Mouse (Mus musculus) CH12.LX (cell line): ENCODE measurements around the gene Lrrc9. TPM values are rescaled to one million over a fixed set of nuclear protein-coding genes. Genes with fewer than 3 reads are reported as not detected.

ENCODE experiments used
- DNase-seq: peaks from one replicate; pipeline ENCODE4 v3.0.0-alpha.2; 2013; ENCODE audit errors: extremely low read depth
- H3K27ac ChIP-seq: 2 replicates; pipeline ENCODE4 v1.5.1; 2012; ENCODE audit warnings: low read depth, mild to moderate bottlenecking, control low read depth, moderate library complexity; ENCODE audit not compliant: insufficient read depth
- H3K27me3 ChIP-seq: replicated peaks from 2 replicates; pipeline ENCODE3; 2012; ENCODE audit warnings: inconsistent platforms
- H3K36me3 ChIP-seq, 2 experiments: replicated peaks in 1 of 2; 2 replicates each; pipeline versions ENCODE3 to v1.6.1; 2012; ENCODE audit warnings: inconsistent platforms in 1 of 2, low read length in 1 of 2, mild to moderate bottlenecking in 1 of 2, mixed read lengths in 1 of 2, moderate library complexity in 1 of 2; ENCODE audit not compliant: control insufficient read depth in 1 of 2, insufficient read depth in 1 of 2
- H3K4me1 ChIP-seq, 2 experiments: 2 replicates each; pipeline ENCODE4 v1.6.1; 2012; ENCODE audit warnings: inconsistent platforms in 1 of 2, moderate library complexity in 1 of 2; ENCODE audit not compliant: insufficient read depth in 2 of 2, control insufficient read depth in 1 of 2
- H3K4me2 ChIP-seq: 2 replicates; pipeline ENCODE4 v1.6.1; 2012; ENCODE audit warnings: low read depth, mild to moderate bottlenecking, control low read depth; ENCODE audit not compliant: poor library complexity, insufficient read depth, severe bottlenecking
- H3K4me3 ChIP-seq, 3 experiments: fragments of 150-350 bp in 1 of 3; sonication (generic) in 1 of 3; replicated peaks in 1 of 3; 2 replicates each; pipeline versions ENCODE3 to v1.5.1; 2011 to 2012; ENCODE audit warnings: low read depth in 2 of 3, low read length in 2 of 3, mild to moderate bottlenecking in 2 of 3, moderate library complexity in 2 of 3, control low read depth in 1 of 3, improper control_type of control experiment in 1 of 3, inconsistent platforms in 1 of 3, mixed read lengths in 1 of 3; ENCODE audit not compliant: poor library complexity in 1 of 3
- H3K79me2 ChIP-seq: replicated peaks from 2 replicates; pipeline ENCODE4 v1.6.1; 2012; ENCODE audit warnings: mild to moderate bottlenecking, moderate library complexity; ENCODE audit not compliant: control insufficient read depth, poor library complexity, insufficient read depth, severe bottlenecking; ENCODE audit errors: extremely low read depth
- H3K9ac ChIP-seq: 2 replicates; pipeline ENCODE4 v1.6.1; 2012; ENCODE audit warnings: low read depth, mild to moderate bottlenecking, control low read depth, moderate library complexity; ENCODE audit not compliant: insufficient read depth
- H3K9me3 ChIP-seq: replicated peaks from 2 replicates; pipeline ENCODE3; 2012; ENCODE audit warnings: low read length, inconsistent platforms, mixed read lengths
- BHLHE40 ChIP-seq: IDR thresholded peaks from 2 replicates; pipeline ENCODE4 v1.6.1; 2011; ENCODE audit warnings: mild to moderate bottlenecking, low read depth, low read length, improper control_type of control experiment
- ELF1 ChIP-seq: IDR thresholded peaks from 2 replicates; pipeline ENCODE4 v1.6.1; 2014; ENCODE audit warnings: low read depth, mild to moderate bottlenecking, inconsistent platforms, low read length, improper control_type of control experiment
- HCFC1 ChIP-seq: IDR thresholded peaks from 2 replicates; pipeline ENCODE4 v1.6.1; 2012; ENCODE audit warnings: low read depth, mild to moderate bottlenecking, inconsistent platforms, low read length, improper control_type of control experiment
- JUN ChIP-seq: IDR thresholded peaks from 2 replicates; pipeline ENCODE4 v1.6.1; 2011; ENCODE audit warnings: low read depth, mild to moderate bottlenecking, low read length, improper control_type of control experiment, moderate library complexity; ENCODE audit not compliant: insufficient read depth
- JUND ChIP-seq: conservative IDR thresholded peaks from 2 replicates; pipeline ENCODE4 v1.6.1; 2011; ENCODE audit warnings: low read depth, low read length, improper control_type of control experiment
- KAT2A ChIP-seq: IDR thresholded peaks from 2 replicates; pipeline ENCODE4 v1.6.1; 2012; ENCODE audit warnings: low read length, improper control_type of control experiment, inconsistent platforms; ENCODE audit not compliant: insufficient replicate concordance
- MAFK ChIP-seq: IDR thresholded peaks from 2 replicates; pipeline ENCODE4 v1.6.1; 2011; ENCODE audit warnings: low read length, improper control_type of control experiment; ENCODE audit not compliant: insufficient replicate concordance
- MAX ChIP-seq: IDR thresholded peaks from 2 replicates; pipeline ENCODE4 v1.6.1; 2011; ENCODE audit warnings: low read length, improper control_type of control experiment
- MAZ ChIP-seq: IDR thresholded peaks from 2 replicates; pipeline ENCODE4 v1.6.1; 2012; ENCODE audit warnings: low read depth, mild to moderate bottlenecking, inconsistent platforms, low read length, improper control_type of control experiment, moderate library complexity
- MEF2A ChIP-seq: IDR thresholded peaks from 2 replicates; pipeline ENCODE4 v1.6.1; 2014; ENCODE audit warnings: low read depth, mild to moderate bottlenecking, inconsistent platforms, low read length, improper control_type of control experiment, borderline replicate concordance
- PAX5 ChIP-seq: IDR thresholded peaks from 2 replicates; pipeline ENCODE4 v1.6.1; 2012; ENCODE audit warnings: low read length, inconsistent platforms, mixed read lengths
- POLR2A ChIP-seq: IDR thresholded peaks from 2 replicates; pipeline ENCODE4 v1.6.1; 2011; ENCODE audit warnings: low read depth, mild to moderate bottlenecking, improper control_type of control experiment, low read length
- RAD21 ChIP-seq: IDR thresholded peaks from 2 replicates; pipeline ENCODE4 v1.6.1; 2011; ENCODE audit warnings: low read depth, mild to moderate bottlenecking, low read length, improper control_type of control experiment, moderate library complexity
- RCOR1 ChIP-seq: conservative IDR thresholded peaks from 2 replicates; pipeline ENCODE4 v1.6.1; 2012; ENCODE audit warnings: low read depth, mild to moderate bottlenecking, inconsistent platforms, low read length, improper control_type of control experiment
- UBTF ChIP-seq: IDR thresholded peaks from 2 replicates; pipeline ENCODE4 v1.6.1; 2012; ENCODE audit warnings: low read depth, mild to moderate bottlenecking, inconsistent platforms, low read length, improper control_type of control experiment, moderate library complexity
- USF2 ChIP-seq: conservative IDR thresholded peaks from 2 replicates; pipeline ENCODE4 v1.6.1; 2011; ENCODE audit warnings: low read depth, low read length, improper control_type of control experiment
- ZNF384 ChIP-seq: IDR thresholded peaks from 2 replicates; pipeline ENCODE4 v1.6.1; 2012; ENCODE audit warnings: low read depth, low read length, improper control_type of control experiment, inconsistent platforms
- dilution Hi-C: fragments of 300-500 bp; cut with MboI; formaldehyde crosslinking; loops from 2 replicates; pipeline ENCODE4 v1.14.3; 2020; ENCODE audit warnings: low sequenced_read_pairs; ENCODE audit not compliant: extremely low pct_unique_long_range_greater_than_20kb, extremely low pct_ligation_motif_present
- in situ Hi-C: fragments of 300-500 bp; cut with MboI; formaldehyde crosslinking; loops from 3 replicates; pipeline ENCODE4 v1.14.3; 2019; ENCODE audit warnings: low sequenced_read_pairs, low pct_ligation_motif_present, low pct_unique_long_range_greater_than_20kb, mixed read lengths
- polyA plus RNA-seq: library from polyadenylated mRNA; unstranded; fragments of >175 nt; gene quantifications from 2 replicates; pipeline ENCODE4 v1.2.1, GENCODE M21; 2012; ENCODE audit warnings: low read depth; ENCODE audit not compliant: insufficient read length
- total RNA-seq, 2 experiments: library from RNA; depleted of rRNA; stranded (reverse); fragments of 300-350 nt in 1 of 2; fragments of >200 nt in 1 of 2; gene quantifications; 2 replicates each; pipeline ENCODE4 v1.2.3; 2012 to 2014

The Lrrc9 gene
- total RNA-seq (2012; rRNA removed), result not detected in 2 replicates
- total RNA-seq (2014; rRNA removed), result not detected in 2 replicates
- polyA plus RNA-seq, result not detected in 2 replicates

DNA sequence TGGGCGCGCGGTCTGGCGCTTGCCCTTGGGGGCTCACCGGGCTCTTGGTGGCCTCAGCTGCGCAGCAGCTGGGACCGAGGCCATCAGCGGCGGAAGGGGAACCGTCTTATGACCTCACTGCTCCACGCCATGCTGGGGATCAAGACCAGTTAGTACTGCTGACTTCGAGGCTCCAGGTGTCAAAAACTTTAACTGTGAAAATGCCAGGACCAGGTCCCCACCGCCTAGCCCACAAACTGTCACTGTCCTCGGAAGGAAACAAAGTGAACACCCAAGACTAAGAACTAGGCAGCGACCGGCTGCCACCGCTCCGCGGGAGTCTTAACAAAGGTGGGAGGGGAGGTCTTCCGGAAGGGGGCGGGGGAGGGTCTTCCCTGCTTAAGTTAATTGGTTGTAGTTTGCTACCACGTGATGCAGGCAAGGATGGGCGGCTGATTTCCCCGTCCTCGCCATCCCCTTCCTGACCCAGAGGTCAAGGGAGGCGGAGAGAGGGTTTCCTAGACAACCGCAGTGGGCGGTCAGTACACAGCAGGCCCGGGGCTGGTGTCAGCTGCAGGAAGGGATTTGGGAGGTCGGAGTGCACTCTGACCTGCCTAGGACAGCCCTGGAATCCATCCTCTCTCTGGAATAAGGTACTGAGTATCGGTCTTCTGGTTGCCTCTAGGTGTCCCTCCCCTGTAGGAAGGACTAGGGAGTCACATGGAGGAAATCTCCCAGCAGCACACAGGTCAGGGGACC lies at the start of gene Lrrc9:
TSS of gene Lrrc9 (plus strand) at position 28 of the 738 bp plus-strand sequence.
- H3K4me3 ChIP-seq, result no peak within 1 kb of the TSS
- H3K9ac ChIP-seq, result no peak within 1 kb of the TSS
- in situ Hi-C loops, result no loop called here

DNA sequence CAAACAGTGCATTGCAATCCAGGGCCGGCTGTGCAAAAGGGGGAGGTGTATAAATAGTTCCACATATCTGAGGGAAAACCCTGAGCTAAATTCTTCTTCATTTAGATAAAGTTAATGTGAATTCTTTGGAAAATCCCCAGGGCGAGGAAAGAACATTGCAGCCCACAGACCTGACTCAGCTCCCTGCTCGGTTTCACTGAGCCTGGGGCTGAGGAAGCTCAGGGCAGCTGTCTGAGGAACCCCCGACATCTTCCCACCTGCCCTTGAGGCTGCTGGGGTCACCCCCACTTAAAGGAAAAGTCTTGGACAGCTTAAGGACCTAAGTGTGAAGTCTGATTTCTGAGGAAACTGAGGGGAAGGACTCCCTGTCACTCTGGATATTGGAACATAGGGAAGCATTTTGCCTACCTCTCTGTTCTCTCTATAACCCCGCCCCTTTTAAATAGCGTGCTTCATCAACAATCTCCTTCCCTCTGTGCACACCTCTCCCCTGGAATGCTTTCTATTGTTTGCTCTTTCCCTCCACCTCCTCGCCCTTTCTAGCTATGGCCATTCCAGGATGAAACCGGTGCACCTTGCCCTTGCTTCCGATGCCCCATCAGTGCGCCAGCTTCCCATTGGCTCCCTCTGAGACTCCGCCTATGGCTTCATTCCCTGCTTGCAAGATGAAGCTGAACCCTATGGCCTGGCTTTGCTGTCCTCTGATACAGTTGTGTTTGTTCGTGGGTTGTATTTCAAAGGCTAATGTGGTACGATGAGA lies 48.4 kb upstream of the Lrrc9 start:
- Histone ChIP-seq H3K4me3 (no peak overlapping the region), H3K79me2 (no peaks in the 10 kb centered on the region), H3K36me3 (no peaks in the 10 kb centered on the region), H3K27ac (no peak overlapping the region), H3K4me1 (peaks cover 17 to 50% of the 10 kb centered on the region in 2 experiments), H3K4me2 (no peak overlapping the region), H3K9me3 (no peaks in the 10 kb centered on the region), H3K27me3 (no peaks in the 10 kb centered on the region), H3K9ac (no peak overlapping the region)
- in situ Hi-C loops, result no loop called here
- dilution Hi-C loops, result no loop called here
- no peak for TF ChIP-seq RAD21
- no peak for TF ChIP-seq ZNF384
- no peak for TF ChIP-seq PAX5
- TF ChIP-seq MAX, result no peak
- no peak for TF ChIP-seq MAFK
- no peak for TF ChIP-seq USF2
- no peak for TF ChIP-seq JUN
- TF ChIP-seq HCFC1, result no peak
- TF ChIP-seq ELF1, result no peak
- TF ChIP-seq BHLHE40, result no peak
- no peak for TF ChIP-seq UBTF
- no peak for TF ChIP-seq POLR2A
- TF ChIP-seq MAZ, result no peak
- TF ChIP-seq JUND, result no peak
- no peak for TF ChIP-seq RCOR1
- no peak for DNase-seq

More for the DNA sequence above, at the start of gene Lrrc9:
- Histone ChIP-seq H3K36me3 (no peaks in the 10 kb centered on the region), H3K4me1 (0 out of 4 replicates have a peak, but pooled peaks cover 0 to 2% of the 10 kb centered on the region in 2 experiments), H3K27me3 (no peaks in the 10 kb centered on the region), H3K9me3 (no peaks in the 10 kb centered on the region), H3K79me2 (no peaks in the 10 kb centered on the region), H3K4me2 (no peak within 1 kb of the TSS), H3K27ac (no peak within 1 kb of the TSS)
- no peak for TF ChIP-seq JUN
- no peak for TF ChIP-seq MEF2A
- TF ChIP-seq KAT2A, result no peak
- TF ChIP-seq POLR2A, result no peak
- DNase-seq, result no peak
- dilution Hi-C loops, result no loop called here
